Mouse (Mus musculus): ENCODE data around the gene Lrrc30.

- no peak for TF ChIP-seq CHD2 (IDR thresholded peaks at IDR 0.05; ENCODE audit: low read depth, low read length)
- no peak for TF ChIP-seq MAFK (IDR thresholded peaks at IDR 0.05; ENCODE audit: insufficient read depth, low read depth, low read length)
These were observed at the start of gene Lrrc30 for GRCm38 (mm10) chr17:67632676-67633339.

All from ES-E14 (cell line).